Mouse (Mus musculus): Measurements from ENCODE around the gene Hnrnpa3. TPM values are rescaled to one million over a fixed set of nuclear protein-coding genes. Genes with fewer than 3 reads are reported as not detected.

Gene Hnrnpa3
- total and polyA plus RNA-seq, 3 experiments = 126 to 437 (median 342) TPM

DNA sequence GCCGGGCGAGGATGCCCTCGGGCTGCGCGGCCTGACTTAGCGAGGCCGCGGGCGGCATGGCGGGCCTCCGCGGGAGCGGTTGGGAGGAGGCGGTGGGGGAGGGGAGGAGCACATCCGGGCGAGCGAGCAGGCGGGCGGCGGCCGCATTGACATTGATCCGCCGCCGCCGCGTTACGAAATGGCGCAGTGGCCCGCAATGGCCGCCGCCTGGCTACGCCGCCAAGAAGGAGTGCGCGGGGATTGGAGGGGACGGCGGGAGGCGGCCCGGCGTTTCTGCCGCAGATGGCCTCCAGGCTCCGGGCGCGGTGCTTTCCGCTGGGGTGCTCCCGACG is 534 bp downstream of the Hnrnpa3 start (continued):
- no peak for TF ChIP-seq POLR2AphosphoS5 (IDR thresholded peaks at IDR 0.05; ENCODE audit: borderline replicate concordance, low read depth, low read length)
- TF ChIP-seq E2F4 (IDR thresholded peaks at IDR 0.05; ENCODE audit: borderline replicate concordance, low read depth, low read length) = no peak; the same call in 1 of the 2 replicates
- no peak for TF ChIP-seq NRF1 (IDR thresholded peaks at IDR 0.05; ENCODE audit: insufficient read depth, low read depth, low read length, poor library complexity, severe bottlenecking)
- TF ChIP-seq POLR2AphosphoS2 (IDR thresholded peaks at IDR 0.05; ENCODE audit: low read length) = peak; percentile 55; the same call in 1 of the 2 replicates
- no peak for TF ChIP-seq USF1 (IDR thresholded peaks at IDR 0.05; ENCODE audit: low read depth, low read length)
- no peak for TF ChIP-seq MAFK (IDR thresholded peaks at IDR 0.05; ENCODE audit: borderline replicate concordance, low read depth, low read length)

- no peak; the same call in 1 of the 2 replicates for TF ChIP-seq POLR2AphosphoS5 (IDR thresholded peaks at IDR 0.05; ENCODE audit: borderline replicate concordance, low read depth, low read length)
- 0 out of 2 replicates have a peak, but pooled peaks have one; percentile 41 for TF ChIP-seq TBP (IDR thresholded peaks at IDR 0.05; ENCODE audit: low read depth, low read length)
- peak; percentile 10; the same call in 1 of the 2 replicates for TF ChIP-seq ZMIZ1 (IDR thresholded peaks at IDR 0.05; ENCODE audit: low read depth, low read length)
- Histone ChIP-seq H3K79me2 (ENCODE audit: control insufficient read depth, insufficient read depth, low read length, poor library complexity) (peaks cover 49% of the 10 kb centered on the region), H3K9me3 (replicated peaks; ENCODE audit: insufficient read depth, low read length) (no peaks in the 10 kb centered on the region), H3K4me3 (ENCODE audit: control insufficient read depth in 1 of 2, insufficient read depth in 1 of 2, low read depth in 2 of 2, low read length in 2 of 2) (peak overlapping the region; percentile 84 to 98), H3K27ac (ENCODE audit: control insufficient read depth, low read depth, low read length) (peak overlapping the region; percentile 97), H3K9ac (ENCODE audit: control insufficient read depth, low read depth, low read length, poor library complexity, severe bottlenecking) (peak overlapping the region; percentile 100), H3K36me3 (ENCODE audit: control insufficient read depth in 1 of 2, insufficient read depth in 2 of 2, low read length in 2 of 2) (peaks cover 35 to 49% of the 10 kb centered on the region in 2 experiments), H3K27me3 (ENCODE audit: control insufficient read depth in 1 of 2, insufficient read depth in 2 of 2, low read length in 2 of 2) (no peaks in the 10 kb centered on the region), H3K4me1 (ENCODE audit: control insufficient read depth in 1 of 2, insufficient read depth in 2 of 2, low read length in 2 of 2) (peaks cover 3 to 15% of the 10 kb centered on the region in 2 experiments)
- peak; percentile 66 for DNase-seq (ENCODE audit: low read depth, low spot score)
These were observed 1.3 kb downstream of the Hnrnpa3 start for GRCm38 (mm10) chr2:75660255-75660948.

DNA sequence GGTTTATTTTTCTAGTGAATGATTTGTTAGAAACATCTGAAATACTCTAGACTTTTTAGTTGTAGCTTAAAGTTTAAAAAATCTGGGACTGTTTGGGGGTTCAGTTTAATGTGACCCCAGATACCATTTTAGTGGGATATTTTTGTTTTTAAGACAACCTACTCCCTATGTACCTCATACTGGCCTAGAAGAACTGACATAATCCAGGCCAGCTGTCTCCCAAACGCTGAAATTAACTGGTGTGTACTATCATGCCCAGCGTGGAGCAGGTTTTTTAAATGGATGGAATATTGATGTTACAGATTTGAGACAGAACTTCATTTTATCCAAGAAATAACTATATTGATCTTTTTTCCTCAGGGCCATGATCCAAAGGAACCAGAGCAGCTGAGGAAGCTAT is 2.0 kb downstream of the Hnrnpa3 start:
- Histone ChIP-seq H3K4me1 (ENCODE audit: control insufficient read depth in 1 of 2, insufficient read depth in 2 of 2, low read length in 2 of 2) (peaks cover 3 to 15% of the 10 kb centered on the region in 2 experiments), H3K79me2 (ENCODE audit: control insufficient read depth, insufficient read depth, low read length, poor library complexity) (peaks cover 49% of the 10 kb centered on the region), H3K9ac (ENCODE audit: control insufficient read depth, low read depth, low read length, poor library complexity, severe bottlenecking) (peak overlapping the region; percentile 100), H3K27me3 (ENCODE audit: control insufficient read depth in 1 of 2, insufficient read depth in 2 of 2, low read length in 2 of 2) (no peaks in the 10 kb centered on the region), H3K9me3 (replicated peaks; ENCODE audit: insufficient read depth, low read length) (no peaks in the 10 kb centered on the region), H3K27ac (ENCODE audit: control insufficient read depth, low read depth, low read length) (peak overlapping the region; percentile 97), H3K36me3 (ENCODE audit: control insufficient read depth in 1 of 2, insufficient read depth in 2 of 2, low read length in 2 of 2) (peaks cover 35 to 47% of the 10 kb centered on the region in 2 experiments), H3K4me3 (ENCODE audit: control insufficient read depth in 1 of 2, insufficient read depth in 1 of 2, low read depth in 2 of 2, low read length in 2 of 2) (peak overlapping the region; percentile 84 to 98)
- TF ChIP-seq POLR2A (IDR thresholded peaks at IDR 0.05; ENCODE audit: control insufficient read depth in 1 of 2, insufficient read depth in 1 of 2, low read depth in 1 of 2, low read length in 2 of 2, poor library complexity in 1 of 2) (no peak), GATA1 (IDR thresholded peaks at IDR 0.05; ENCODE audit: low read depth, low read length) (no peak), ELF1 (IDR thresholded peaks at IDR 0.05; ENCODE audit: low read depth, low read length) (no peak), EP300 (IDR thresholded peaks at IDR 0.05; ENCODE audit: low read depth in 1 of 2, low read length in 2 of 2) (no peak), CHD1 (IDR thresholded peaks at IDR 0.05; ENCODE audit: low read depth, low read length) (no peak; the same call in 1 of the 2 replicates), ZNF384 (IDR thresholded peaks at IDR 0.05; ENCODE audit: low read depth, low read length) (no peak)
- peak; percentile 52 for DNase-seq (ENCODE audit: low read depth, low spot score)
